Mouse (Mus musculus) midbrain, embryonic 11.5 days (tissue): ENCODE measurements around the gene Nox1. TPM values are rescaled to one million over a fixed set of nuclear protein-coding genes. Genes with fewer than 3 reads are reported as not detected.
A peak's percentile ranks its signal among the peaks of the same experiment; 100 is the strongest.

Experiments used
- ATAC-seq: fragments of 200-750 bp; cut with Nextera tagmentation; 2 replicates; pipeline ENCODE4 v1.8.0; 2017; ENCODE audit warnings: moderate TSS enrichment, moderate library complexity; ENCODE audit not compliant: low FRiP score
- DNase-seq: peaks from one replicate; pipeline ENCODE4 v3.0.0; 2015; ENCODE audit warnings: low spot score; ENCODE audit errors: missing footprints
- H3K27ac ChIP-seq: fragments of 300-500 bp; sonication (generic); 2 replicates; pipeline ENCODE4 v1.5.1; 2014; ENCODE audit warnings: low read depth, low read length
- H3K27me3 ChIP-seq: fragments of 300-500 bp; sonication (generic); 2 replicates; pipeline ENCODE4 v1.6.1; 2014; ENCODE audit warnings: mild to moderate bottlenecking, low read length, moderate library complexity, mixed read lengths; ENCODE audit not compliant: control insufficient read depth, insufficient read depth
- H3K36me3 ChIP-seq: fragments of 300-500 bp; sonication (generic); 2 replicates; pipeline ENCODE4 v1.6.1; 2014; ENCODE audit warnings: mild to moderate bottlenecking, low read length, moderate library complexity, mixed read lengths; ENCODE audit not compliant: control insufficient read depth, insufficient read depth
- H3K4me1 ChIP-seq: fragments of 300-500 bp; sonication (generic); 2 replicates; pipeline ENCODE4 v1.6.1; 2014; ENCODE audit warnings: low read length; ENCODE audit not compliant: control insufficient read depth, insufficient read depth
- H3K4me2 ChIP-seq: fragments of 300-500 bp; sonication (generic); 2 replicates; pipeline ENCODE4 v1.6.1; 2014; ENCODE audit warnings: mild to moderate bottlenecking, moderate library complexity
- H3K4me3 ChIP-seq: fragments of 300-500 bp; sonication (generic); 2 replicates; pipeline ENCODE4 v1.5.1; 2014; ENCODE audit warnings: low read depth, low read length
- H3K9ac ChIP-seq: fragments of 300-500 bp; sonication (generic); 2 replicates; pipeline ENCODE4 v1.6.1; 2014; ENCODE audit warnings: low read length
- H3K9me3 ChIP-seq: fragments of 300-500 bp; sonication (generic); 2 replicates; pipeline ENCODE4 v1.6.1; 2016; ENCODE audit warnings: low read length; ENCODE audit not compliant: control insufficient read depth
- WGBS: fragments of 180-500 bp; shearing (Covaris S2); extraction: QIAGEN DNeasy Blood & Tissue Kit; methylation state at CpG from one replicate; pipeline ENCODE4 v1.1.7; 2014; 5-methylcytosine and 5-hydroxymethylcytosine counted together
- microRNA-seq: library from miRNA; unstranded; fragments of <30 nt; microRNA quantifications from one replicate; pipeline ENCODE4, GENCODE M21; 2017
- polyA plus RNA-seq: library from polyadenylated mRNA; unstranded; fragments of >200 nt; fragmentation: Nextera tagmentation; extraction: Ambion mirVana; gene quantifications from 2 replicates; pipeline ENCODE4 v1.2.1, GENCODE M21; 2014

Nox1 gene
- polyA plus RNA-seq, 1 experiment from 2014 or later, result not detected

DNA sequence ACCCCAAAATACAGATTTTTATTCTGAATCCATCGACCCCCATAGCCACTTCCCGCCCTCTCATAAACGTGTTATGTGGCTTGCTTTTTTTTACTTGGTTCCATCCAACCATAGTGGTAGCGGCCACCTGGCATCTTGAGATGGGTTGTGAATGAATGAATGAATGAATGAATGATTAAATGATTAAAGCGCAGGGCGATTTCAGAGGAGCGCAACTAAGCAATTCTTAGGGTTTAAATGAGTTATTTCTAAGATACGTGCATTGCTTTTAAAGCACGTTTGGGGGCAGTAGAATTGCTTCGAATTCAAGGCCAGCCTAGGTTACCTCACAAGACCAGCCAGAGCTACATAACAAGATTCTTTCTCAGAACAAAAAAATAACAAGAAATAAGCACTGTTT is 162.0 kb downstream of the Nox1 start:
- H3K4me1 ChIP-seq, result no peaks in the 10 kb centered on the region
- no peak for DNase-seq
- H3K27ac ChIP-seq, result peak overlapping the region; percentile 72
- 12% methylated on average over 10 of the region's 10 CpGs for WGBS
- peaks cover 2% of the 10 kb centered on the region; the same call in 1 of the 2 replicates for H3K36me3 ChIP-seq
- no peaks in the 10 kb centered on the region for H3K9me3 ChIP-seq
- no peaks in the 10 kb centered on the region; the same call in 1 of the 2 replicates for H3K27me3 ChIP-seq
- ATAC-seq, result peak; percentile 14
- peak overlapping the region; percentile 73 for H3K9ac ChIP-seq
- peak overlapping the region; percentile 51 for H3K4me3 ChIP-seq
- H3K4me2 ChIP-seq, result peak overlapping the region; percentile 42

DNA sequence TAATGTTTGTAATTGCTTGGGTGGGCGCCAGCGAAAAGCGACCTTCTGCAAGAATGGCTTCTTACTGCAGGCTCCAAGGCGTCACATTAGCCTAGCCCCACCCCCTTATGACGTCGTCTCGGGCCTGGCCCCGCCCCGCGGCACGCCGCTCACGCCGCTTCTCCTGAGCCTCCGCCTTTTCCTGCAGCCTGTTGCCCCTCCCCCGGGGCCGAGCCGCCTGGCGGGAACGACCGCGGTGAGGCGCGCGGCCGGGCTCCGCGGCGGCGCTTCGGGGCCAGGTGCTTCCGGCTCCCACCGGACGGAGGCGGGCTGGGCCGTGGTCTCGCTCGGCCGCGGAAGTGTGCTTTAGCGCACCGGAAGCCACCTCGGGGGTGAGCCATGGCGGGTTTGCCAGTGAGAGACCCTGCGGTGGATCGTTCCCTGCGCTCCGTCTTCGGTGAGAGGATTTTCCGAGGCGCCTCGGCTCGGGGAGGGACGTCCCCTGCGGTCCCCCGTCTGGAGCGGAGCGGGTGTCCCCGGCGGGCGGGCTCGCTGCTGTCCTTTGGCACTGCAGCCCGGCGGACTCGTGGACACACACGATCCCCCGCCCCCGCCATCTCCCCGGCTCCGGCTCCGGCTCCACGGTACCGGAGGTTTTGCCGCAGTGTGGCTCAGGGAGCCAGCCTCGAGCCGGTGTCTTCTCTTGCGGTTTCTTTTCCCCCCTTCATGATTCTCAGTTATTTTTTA is 162.6 kb downstream of the Nox1 start, which contains the start of gene Cstf2:
Gene Cstf2 (plus strand): TSS at position 201 of the 726 bp plus-strand sequence.
- Histone ChIP-seq H3K4me3 (peak within 1 kb of the TSS; percentile 51), H3K27me3 (no peaks in the 10 kb centered on the region), H3K27ac (peak within 1 kb of the TSS; percentile 72), H3K9me3 (no peaks in the 10 kb centered on the region), H3K4me2 (peak within 1 kb of the TSS; percentile 42), H3K4me1 (no peaks in the 10 kb centered on the region), H3K9ac (peak within 1 kb of the TSS; percentile 73), H3K36me3 (peaks cover 2% of the 10 kb centered on the region; the same call in 1 of the 2 replicates)
- DNase-seq (peak; percentile 98), ATAC-seq (peak; percentile 99)
- 12% methylated on average over 56 of the region's 77 CpGs for WGBS

DNA sequence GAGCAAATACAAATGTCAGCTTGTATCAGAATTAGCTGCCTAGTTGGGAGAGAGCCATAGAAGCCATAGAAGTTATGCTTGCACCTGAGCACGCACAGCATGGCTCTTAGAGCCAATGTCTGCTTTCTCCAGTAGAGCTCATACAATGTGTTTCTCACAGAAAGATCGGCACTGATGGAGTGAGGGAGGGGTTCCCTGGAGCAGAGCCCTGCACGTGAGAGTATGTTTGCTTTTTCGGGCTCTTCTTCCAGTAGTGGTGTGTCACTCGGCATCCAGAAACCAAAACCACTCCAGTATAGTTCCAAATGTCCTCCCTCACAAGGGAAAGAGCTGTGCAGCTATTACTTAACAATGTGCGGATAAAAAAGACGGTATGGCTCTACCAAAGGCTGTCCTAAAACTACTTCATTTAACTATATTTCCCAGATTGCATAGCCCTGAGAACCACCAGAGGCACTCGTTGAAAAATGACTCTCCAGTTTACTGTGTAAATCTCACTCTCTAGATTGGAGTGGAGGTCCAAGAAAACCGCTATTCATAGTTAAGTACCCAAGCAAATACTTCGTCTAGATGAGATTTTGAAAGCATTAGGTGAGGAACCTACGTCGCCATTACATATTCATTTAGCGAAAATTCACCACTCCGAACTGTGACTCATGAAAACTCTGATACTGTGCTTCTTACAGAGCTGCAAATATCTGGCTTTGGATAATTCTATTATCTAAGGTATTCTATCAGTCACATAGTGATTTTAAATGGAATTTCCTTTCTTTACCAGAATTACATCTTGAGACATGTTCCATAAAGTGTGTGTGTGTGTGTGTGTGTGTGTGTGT is 163.5 kb downstream of the Nox1 start:
- Histone ChIP-seq H3K4me1 (no peaks in the 10 kb centered on the region), H3K27ac (no peak overlapping the region), H3K4me3 (peak overlapping the region; percentile 51; the same call in 1 of the 2 replicates), H3K36me3 (peaks cover 2% of the 10 kb centered on the region; the same call in 1 of the 2 replicates), H3K9me3 (no peaks in the 10 kb centered on the region), H3K4me2 (0 out of 2 replicates have a peak overlapping the region, but pooled peaks have one; percentile 16), H3K9ac (peak overlapping the region; percentile 73; the same call in 1 of the 2 replicates), H3K27me3 (no peaks in the 10 kb centered on the region)
- no peak for ATAC-seq
- peak; percentile 82 for DNase-seq
- 74% methylated on average over 14 of the region's 14 CpGs for WGBS

DNA sequence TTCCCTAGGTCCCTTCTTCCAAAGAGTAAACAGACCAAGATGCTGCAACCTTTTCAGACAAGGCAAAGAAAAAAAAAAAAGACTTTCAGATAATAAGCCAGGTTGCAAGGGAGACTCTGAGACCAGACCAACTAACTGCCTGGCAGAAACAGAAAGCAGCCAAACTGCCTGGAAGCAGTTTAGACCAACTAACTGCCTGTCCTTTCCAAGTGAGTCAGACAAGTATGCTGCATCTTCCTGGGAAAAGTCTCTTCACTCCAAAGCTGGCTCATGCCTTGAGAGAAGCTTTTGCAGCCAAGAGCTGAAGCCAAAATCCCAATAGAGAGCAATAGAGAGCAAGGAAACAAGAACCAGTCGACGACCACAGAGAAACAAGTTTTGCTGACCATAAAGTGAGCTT is 164.9 kb downstream of the Nox1 start:
- H3K9ac ChIP-seq, result no peak overlapping the region
- H3K27ac ChIP-seq, result no peak overlapping the region
- H3K36me3 ChIP-seq, result no peaks in the 10 kb centered on the region
- DNase-seq (no peak), ATAC-seq (no peak)
- H3K9me3 ChIP-seq, result no peaks in the 10 kb centered on the region
- no peaks in the 10 kb centered on the region for H3K27me3 ChIP-seq
- WGBS, result 84% methylated on average over 2 of the region's 2 CpGs
- H3K4me2 ChIP-seq, result no peak overlapping the region
- H3K4me1 ChIP-seq, result no peaks in the 10 kb centered on the region
- no peak overlapping the region for H3K4me3 ChIP-seq

DNA sequence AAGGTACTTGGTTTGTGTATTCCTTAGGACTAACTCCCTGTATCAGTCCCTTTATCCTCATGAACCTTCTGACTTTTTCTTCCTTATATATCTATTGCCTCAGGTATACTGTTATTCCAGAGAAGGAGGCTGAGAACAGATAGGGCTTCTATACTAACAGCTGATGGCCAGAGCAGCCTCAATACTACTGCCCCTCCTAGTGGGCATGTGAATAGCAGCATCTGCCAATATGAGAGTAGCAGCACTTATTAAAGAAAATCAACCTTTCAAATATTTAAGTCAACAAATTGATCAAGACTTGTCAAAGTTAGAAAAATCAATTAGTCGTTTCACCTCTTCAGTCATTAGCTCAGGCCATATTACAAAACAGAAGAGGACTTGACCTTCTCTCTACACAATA is 172.8 kb downstream of the Nox1 start:
- WGBS, result 79% methylated on average over 1 of the region's 1 CpGs
- no peak overlapping the region for H3K4me3 ChIP-seq

More for the DNA sequence above, 172.8 kb downstream of the Nox1 start:
- Histone ChIP-seq H3K9ac (no peak overlapping the region), H3K4me1 (no peaks in the 10 kb centered on the region), H3K36me3 (no peaks in the 10 kb centered on the region), H3K27ac (no peak overlapping the region), H3K9me3 (no peaks in the 10 kb centered on the region), H3K27me3 (no peaks in the 10 kb centered on the region), H3K4me2 (no peak overlapping the region)
- ATAC-seq, result no peak
- no peak for DNase-seq

Small RNA genes within 50 kb of the gene (microRNA-seq; reads per million reads assigned to microRNA genes)
- gene Mir3112, result 1.1 reads per million

Other genes starting within 250 kb of the Nox1 start
- 1.5 and 1.8 TPM in 2 replicates for gene Sytl4, start 240.1 kb downstream of the Nox1 start, polyA plus RNA-seq
- 66.9 and 74.0 TPM in 2 replicates for gene Cstf2, start 162.8 kb downstream of the Nox1 start, polyA plus RNA-seq
- 0.04 and 0.06 TPM in 2 replicates for gene Xkrx, start 59.9 kb downstream of the Nox1 start, polyA plus RNA-seq
- not detected in 2 replicates for gene Arl13a, start 34.5 kb downstream of the Nox1 start, polyA plus RNA-seq
- gene Trmt2b, start 55.0 kb upstream of the Nox1 start, polyA plus RNA-seq, result 7.8 and 9.4 TPM in 2 replicates
- gene Tmem35a, start 73.3 kb upstream of the Nox1 start, polyA plus RNA-seq, result 27.7 and 31.2 TPM in 2 replicates
- gene Cenpi, start 86.1 kb upstream of the Nox1 start, polyA plus RNA-seq, result 27.7 and 31.9 TPM in 2 replicates
- 8.8 and 9.3 TPM in 2 replicates for gene Drp2, start 182.6 kb upstream of the Nox1 start, polyA plus RNA-seq